Mouse (Mus musculus) brain, adult 2 months (tissue): ENCODE results near the gene Cdhr1.

ENCODE experiments used
- DNase-seq: peaks from one replicate; pipeline ENCODE4 v3.0.0; 2011; ENCODE audit warnings: low read depth, low spot score

Gene Cdhr1

GRCm38 (mm10) chr14:37080724-37081123 is 17.4 kb downstream of the Cdhr1 start:
- peak; percentile 45 for DNase-seq

- no peak for DNase-seq
Measured at GRCm38 (mm10) chr14:37068516-37068915, 29.6 kb downstream of the Cdhr1 start.

- no peak for DNase-seq
Measured at GRCm38 (mm10) chr14:37067629-37068028, 30.5 kb downstream of the Cdhr1 start, which contains the start of gene Lrit2. TSS of gene Lrit2 (plus strand) at chr14:37067929.

- peak; percentile 84 for DNase-seq
Measured at GRCm38 (mm10) chr14:37066636-37067035, 31.5 kb downstream of the Cdhr1 start.

GRCm38 (mm10) chr14:37064849-37065248 is 33.3 kb downstream of the Cdhr1 start:
- peak; percentile 8 for DNase-seq

- peak; percentile 47 for DNase-seq
Measured at GRCm38 (mm10) chr14:37048914-37049410, 49.2 kb downstream of the Cdhr1 start, which contains the start of gene Rgr. TSS of gene Rgr (minus strand) at chr14:37048964.

- DNase-seq, result peak; percentile 33
Measured at GRCm38 (mm10) chr14:37034432-37034831, 63.7 kb downstream of the Cdhr1 start.

- DNase-seq, result peak; percentile 85
Measured at GRCm38 (mm10) chr14:37033241-37033640, 64.9 kb downstream of the Cdhr1 start.

GRCm38 (mm10) chr14:37032481-37033104 is 65.6 kb downstream of the Cdhr1 start:
- peak; percentile 43 for DNase-seq

- no peak for DNase-seq
Measured at GRCm38 (mm10) chr14:37028555-37028954, 69.6 kb downstream of the Cdhr1 start.

- DNase-seq, result no peak
Measured at GRCm38 (mm10) chr14:37027951-37028350, 70.2 kb downstream of the Cdhr1 start.
